Mouse (Mus musculus): Measurements from ENCODE around the gene Rhbdd3.

The Rhbdd3 gene

DNA sequence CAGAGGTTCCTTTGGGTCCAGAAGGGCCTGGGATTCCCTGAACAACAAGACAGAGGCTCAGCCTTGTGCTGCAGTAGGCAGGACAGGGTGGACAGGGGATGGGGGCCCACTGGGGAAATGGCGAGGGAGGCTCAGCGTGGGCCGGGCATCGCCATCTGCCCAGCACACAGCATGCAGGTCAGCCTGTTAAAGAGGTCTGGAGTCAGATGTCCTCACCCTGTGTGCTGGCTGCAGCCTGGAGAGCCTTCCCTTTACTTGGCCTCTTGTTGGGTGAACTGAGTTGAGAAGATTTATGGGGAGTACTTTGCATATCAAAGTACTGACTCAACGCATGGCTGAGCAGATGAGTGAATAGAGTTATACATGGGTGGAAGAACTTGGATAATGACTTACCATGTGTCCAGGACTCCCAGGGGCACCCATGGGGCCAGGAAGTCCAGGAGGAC lies 30.3 kb downstream of the Rhbdd3 start:
- DNase-seq, result no peak

GRCm38 (mm10) chr11:5130111-5130665 lies 31.5 kb downstream of the Rhbdd3 start:
- DNase-seq, result no peak

DNA sequence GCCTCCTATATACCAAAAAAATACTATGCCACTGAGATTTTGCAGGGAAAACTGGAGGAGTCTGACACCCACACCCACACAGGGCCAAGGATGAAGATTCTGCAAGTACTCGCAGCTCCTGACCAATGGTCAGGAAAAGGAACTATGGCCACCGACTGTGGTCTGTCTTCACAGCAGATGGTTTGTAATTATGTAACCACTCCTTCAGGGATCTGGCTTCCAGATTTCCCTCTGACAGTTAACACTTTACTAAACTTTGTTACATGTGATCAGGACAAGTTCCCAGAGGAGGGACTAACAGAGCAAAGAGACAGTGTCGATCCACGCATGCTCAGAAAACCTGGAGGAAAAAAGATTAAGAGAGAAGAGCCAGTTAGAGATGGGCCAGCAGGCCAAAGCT lies 34.0 kb downstream of the Rhbdd3 start:
- no peak for DNase-seq

- DNase-seq, result no peak
Observed at GRCm38 (mm10) chr11:5135914-5136313, 37.2 kb downstream of the Rhbdd3 start.

GRCm38 (mm10) chr11:5138642-5139041 lies 39.9 kb downstream of the Rhbdd3 start:
- DNase-seq, result no peak

DNA sequence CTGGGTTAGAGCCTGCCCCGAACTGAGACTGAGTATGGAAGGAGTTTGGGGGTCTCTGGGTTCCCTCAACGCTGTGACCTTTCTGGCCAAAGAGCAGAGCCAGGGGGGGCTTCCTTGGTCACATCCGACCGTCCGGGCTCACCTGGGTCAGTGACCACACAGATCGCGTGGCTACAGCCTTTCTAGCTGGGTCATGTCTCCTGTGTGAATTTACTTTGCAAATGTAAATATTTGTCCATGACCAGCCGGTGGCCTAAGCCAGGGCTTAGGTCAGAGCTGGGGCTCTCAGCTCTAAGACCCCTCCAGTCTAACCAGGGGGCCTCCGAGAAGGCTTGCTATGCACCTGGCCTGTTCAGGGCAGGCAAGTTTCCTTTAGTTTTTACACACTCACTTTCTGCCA lies 40.6 kb downstream of the Rhbdd3 start:
- no peak for DNase-seq

GRCm38 (mm10) chr11:5140619-5141018 lies 41.9 kb downstream of the Rhbdd3 start:
- DNase-seq, result no peak

- DNase-seq, result no peak
Observed at GRCm38 (mm10) chr11:5141252-5141651, 42.5 kb downstream of the Rhbdd3 start.

- no peak for DNase-seq
Observed at GRCm38 (mm10) chr11:5141965-5142364, 43.2 kb downstream of the Rhbdd3 start.

- DNase-seq, result no peak
Observed at GRCm38 (mm10) chr11:5145600-5145999, 46.9 kb downstream of the Rhbdd3 start.

DNA sequence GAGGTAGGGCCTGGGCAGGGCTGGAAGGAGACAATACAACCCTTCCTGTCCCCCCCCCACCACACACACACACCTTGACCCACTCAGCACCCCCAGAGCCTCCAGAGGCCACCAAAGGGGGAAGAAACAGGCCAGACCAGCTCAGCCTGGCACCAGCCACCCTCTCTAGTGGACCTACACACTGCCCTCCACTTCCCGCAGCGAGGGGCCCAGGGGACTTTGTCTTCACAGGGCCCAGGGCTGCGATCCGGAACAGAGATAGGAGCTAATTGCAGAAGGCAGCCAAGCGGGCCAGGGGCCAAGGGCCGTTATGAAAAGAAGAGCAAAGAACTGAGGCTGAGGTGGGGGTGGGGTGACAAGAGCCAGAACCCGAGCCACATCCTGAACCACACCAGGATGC lies 50.5 kb downstream of the Rhbdd3 start:
- no peak for DNase-seq

DNA sequence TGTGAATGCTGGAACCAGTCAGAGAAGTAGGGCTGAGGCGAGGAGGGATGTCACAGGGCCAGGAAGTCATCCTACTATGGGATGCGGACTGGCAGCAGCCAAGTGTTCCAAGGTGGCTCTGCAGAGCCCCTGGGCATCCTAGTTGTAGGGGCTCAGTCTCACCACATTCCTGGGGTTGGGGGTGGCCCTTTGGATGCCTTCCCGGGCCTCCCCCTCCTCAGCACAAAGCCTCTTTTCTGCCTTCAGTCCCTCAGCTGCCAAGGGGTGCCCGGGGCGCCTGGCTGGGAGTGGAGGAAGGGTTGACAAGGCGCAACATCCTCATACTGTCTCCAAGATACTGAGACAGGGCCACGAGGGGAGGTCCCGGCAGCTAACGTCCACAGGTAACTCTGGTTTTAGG lies 51.2 kb downstream of the Rhbdd3 start:
- DNase-seq, result no peak

- DNase-seq, result peak in 1 of 2 experiments; percentile 38
Observed at GRCm38 (mm10) chr11:5150416-5151246, 51.9 kb downstream of the Rhbdd3 start.

- no peak for DNase-seq
Observed at GRCm38 (mm10) chr11:5151247-5151630, 52.5 kb downstream of the Rhbdd3 start.

DNA sequence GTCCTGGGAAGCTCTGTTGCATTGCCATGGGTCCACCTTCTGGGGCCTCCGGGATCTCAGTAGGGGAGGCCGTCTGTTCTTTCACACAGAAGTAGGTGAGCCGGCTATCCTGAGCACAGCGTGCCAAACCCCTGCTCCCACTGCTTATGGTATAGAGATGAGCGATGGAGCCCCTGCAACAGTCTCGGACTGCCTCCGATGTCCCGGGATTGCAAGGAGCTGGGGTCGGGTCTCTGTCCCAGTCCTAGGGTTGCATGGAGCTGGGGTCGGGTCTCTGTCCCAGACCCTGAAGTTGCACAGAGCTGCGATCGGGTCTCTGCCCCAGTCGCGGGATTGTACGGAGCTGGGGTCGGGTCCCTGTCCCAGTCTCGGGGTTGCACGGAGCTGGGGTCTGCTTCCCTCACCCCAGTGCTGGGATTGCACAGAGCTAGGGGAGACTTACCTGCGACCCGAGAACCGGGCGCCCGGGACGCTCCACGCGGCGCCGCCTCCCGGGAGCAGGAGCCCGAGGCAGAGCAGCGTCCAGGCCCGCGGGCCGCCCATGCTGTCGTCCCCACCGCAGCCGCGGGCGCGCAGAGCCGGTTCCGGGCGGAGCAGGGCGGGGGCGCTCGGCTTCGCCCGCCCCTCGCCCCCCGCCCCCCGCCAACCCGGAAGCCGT lies 53.1 kb downstream of the Rhbdd3 start, which contains the start of gene Emid1:
Gene Emid1 (minus strand): TSS at position 578 of the 658 bp plus-strand sequence.
- DNase-seq, result peak in 1 of 2 experiments; percentile 23

- DNase-seq, result no peak
Observed at GRCm38 (mm10) chr11:5154961-5155805, 56.5 kb downstream of the Rhbdd3 start.
